Comparison of ENCODE assay signal across 9 mouse cellular contexts in genomic region chr6:137759681-137760080, GRCm38 (mm10). TPM values are rescaled to one million over a fixed set of nuclear protein-coding genes. Genes with fewer than 3 reads are reported as not detected.
DNase-seq lines count a peak whose midpoint lies in the region; ATAC-seq lines count a peak whose summit lies in the region.
"Had no signal": no experiment of that assay in that cellular context is flagged by ENCODE, and none has a peak within 500 bp of the region (broad histone marks: within the 10 kb centered on the region; RNA-seq: fewer than 3 reads in every experiment).

No protein-coding gene starts in this region.

- H3K27ac ChIP-seq in heart, embryonic 15.5 days, result no peak overlapping the region

- no peaks in the 10 kb centered on the region for H3K9me3 ChIP-seq in heart, embryonic 15.5 days (replicated peaks)

- peaks cover 22% of the 10 kb centered on the region for H3K4me1 ChIP-seq in heart, embryonic 15.5 days (replicated peaks)

- ATAC-seq in heart, embryonic 15.5 days (replicated peaks; ENCODE audit: insufficient number of reproducible peaks, insufficient read depth, low FRiP score, low read depth), result peak; percentile 28; the same call in 1 of the 2 replicates

- H3K27me3 ChIP-seq in heart, embryonic 15.5 days, result no peaks in the 10 kb centered on the region

- H3K4me2 ChIP-seq in heart, embryonic 15.5 days, result 0 out of 2 replicates have a peak overlapping the region, but pooled peaks have one; percentile 9

- WGBS in heart, embryonic 15.5 days, result 49% methylated on average over 8 of the region's 8 CpGs

- no peak for DNase-seq in heart, adult 18-20 months
- peak; percentile 24 to 58 for DNase-seq in right cerebral cortex, adult 2 months (ENCODE audit: low spot score in 2 of 2)
- no peak for DNase-seq in right cerebral cortex, postnatal 4 days
- DNase-seq in mesoderm, embryonic 11.5 days (ENCODE audit: low read depth, low spot score), result peak; percentile 17
- DNase-seq in adipocyte (ENCODE audit: low spot score), result no peak
- no peak for DNase-seq in urinary bladder, adult 2 months (ENCODE audit: low spot score)
- no peak for DNase-seq in layer of hippocampus, postnatal 25 days (ENCODE audit: extremely low spot score in 1 of 2, low spot score in 1 of 2)
- DNase-seq: adrenal gland, postnatal 36 days had no signal

- no peak overlapping the region for H3K9ac ChIP-seq in heart, embryonic 15.5 days

- no peaks in the 10 kb centered on the region for H3K36me3 ChIP-seq in heart, embryonic 15.5 days

- H3K4me3 ChIP-seq in heart, embryonic 15.5 days, result no peak overlapping the region

RNA-seq across cellular contexts. Expression of gene Dera, which starts 5.3 kb away (rescaled TPM):
- 37.2 and 38.1 TPM in 2 replicates for polyA plus RNA-seq in heart, embryonic 15.5 days (2015; fragmentation: Nextera tagmentation; extraction: Ambion mirVana)
- 1 to 10 TPM; 5.2 to 7.8 TPM for total RNA-seq in heart, adult 18-20 months (2021)
- 12.7 and 14.2 TPM in 2 replicates for polyA plus RNA-seq in urinary bladder, adult 2 months (2012; rRNA removed)
- total RNA-seq in layer of hippocampus, postnatal 25 days (2021), result 1 to 10 TPM; 4.8 to 5.3 TPM

RNA-seq across cellular contexts. Expression of gene Strap, which starts 24.8 kb away (rescaled TPM):
- polyA plus RNA-seq in heart, embryonic 15.5 days (2015; fragmentation: Nextera tagmentation; extraction: Ambion mirVana), result 106 and 109 TPM in 2 replicates
- 10 to 100 TPM; 86.9 to 94.5 TPM for total RNA-seq in heart, adult 18-20 months (2021)
- polyA plus RNA-seq in urinary bladder, adult 2 months (2012; rRNA removed), result 47.0 and 50.1 TPM in 2 replicates
- total RNA-seq in layer of hippocampus, postnatal 25 days (2021), result 100 to 1,000 TPM; 118 to 131 TPM

Comparison
In these comparisons a context has a peak if more than half of its experiments do, and no peak if none do; other contexts are left out.
1. DNase-seq: peak in right cerebral cortex, adult 2 months (2 of 2) and mesoderm, embryonic 11.5 days (single experiment); none in heart, adult 18-20 months (0 of 2), right cerebral cortex, postnatal 4 days (single experiment), adipocyte (single experiment), urinary bladder, adult 2 months (single experiment) and layer of hippocampus, postnatal 25 days (0 of 2).